13 mouse cellular contexts compared by ENCODE assay signal in the genomic region with DNA sequence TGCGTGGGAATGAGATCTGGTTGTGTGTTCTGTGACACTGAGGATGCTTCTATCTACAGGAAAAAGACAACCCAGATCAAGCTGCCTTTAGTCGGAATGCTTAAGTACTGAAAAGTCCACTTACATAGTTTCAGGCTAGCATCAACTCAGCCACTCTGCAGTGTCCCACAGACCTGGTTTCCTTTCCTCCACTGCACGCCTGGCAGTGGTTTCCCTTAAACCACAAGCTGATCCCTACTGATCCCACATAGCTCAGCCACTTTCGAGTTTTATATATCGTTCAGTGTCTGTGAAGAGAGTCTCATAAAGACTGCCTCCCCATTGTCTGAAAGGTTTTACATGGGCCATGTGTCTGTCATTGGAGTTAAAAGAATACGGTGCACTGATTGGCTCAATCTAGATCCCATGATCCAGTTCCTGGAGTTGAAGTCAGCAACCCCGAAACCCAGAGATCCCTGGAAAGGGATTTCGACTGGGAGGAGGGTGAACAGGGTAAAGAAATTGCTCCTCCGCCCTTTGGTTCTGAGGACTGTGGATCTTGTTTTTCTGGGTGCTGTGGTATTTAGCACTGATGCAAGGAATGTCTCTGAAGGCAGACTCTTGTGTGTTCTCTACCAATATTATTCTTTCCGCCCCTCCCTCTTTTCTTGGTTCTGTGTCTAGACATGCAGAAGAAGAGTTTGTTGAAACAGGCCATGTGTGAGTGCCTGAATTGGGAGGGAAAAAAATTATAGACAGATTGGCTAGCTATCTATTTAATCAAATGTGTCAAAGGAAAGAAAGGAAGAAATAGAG.
DNase-seq lines count a peak whose midpoint lies in the region; ATAC-seq and TF ChIP-seq lines count a peak whose summit lies in the region.
"Had no signal": no experiment of that assay in that cellular context is flagged by ENCODE, and none has a peak within 500 bp of the region (broad histone marks: within the 10 kb centered on the region; RNA-seq: fewer than 3 reads in every experiment).

No protein-coding gene starts in this region.

- H3K9ac ChIP-seq in heart, embryonic 12.5 days = no peak overlapping the region
- no peak overlapping the region for H3K9ac ChIP-seq in lung, postnatal 0 days (replicated peaks; ENCODE audit: low read depth)
- no peak overlapping the region for H3K9ac ChIP-seq in limb, embryonic 15.5 days
- H3K9ac ChIP-seq: liver, embryonic 12.5 days; neural tube, embryonic 12.5 days had no signal

- ATAC-seq in heart, embryonic 12.5 days (ENCODE audit: insufficient number of reproducible peaks, low FRiP score) = no peak
- peak; percentile 32 for ATAC-seq in lung, postnatal 0 days
- ATAC-seq in limb, embryonic 15.5 days (ENCODE audit: insufficient number of reproducible peaks, low FRiP score, low TSS enrichment, low read depth) = no peak
- ATAC-seq: liver, embryonic 12.5 days had no signal

- H3K4me3 ChIP-seq in heart, embryonic 12.5 days = no peak overlapping the region
- H3K4me3 ChIP-seq in lung, postnatal 0 days (ENCODE audit: low read depth, low read length) = no peak overlapping the region
- H3K4me3 ChIP-seq in limb, embryonic 15.5 days = no peak overlapping the region
- H3K4me3 ChIP-seq: liver, embryonic 12.5 days; neural tube, embryonic 12.5 days had no signal

- no peak for DNase-seq in heart, postnatal 10 days
- peak; percentile 23 for DNase-seq in lung, postnatal 0 days (ENCODE audit: low spot score)
- no peak for DNase-seq in lung, postnatal 14 days
- no peak for DNase-seq in adrenal gland, postnatal 10 days
- DNase-seq in frontal cortex, postnatal 10 days (ENCODE audit: low spot score in 2 of 2) = no peak
- DNase-seq: adrenal gland, adult 8-10 months; heart, adult 18-20 months; kidney, adult 18-20 months; midbrain, embryonic 14.5 days had no signal

- no peaks in the 10 kb centered on the region for H3K27me3 ChIP-seq in heart, embryonic 12.5 days (replicated peaks)
- no peaks in the 10 kb centered on the region for H3K27me3 ChIP-seq in lung, postnatal 0 days (replicated peaks; ENCODE audit: insufficient read depth, low read length)
- H3K27me3 ChIP-seq in limb, embryonic 15.5 days = no peaks in the 10 kb centered on the region
- H3K27me3 ChIP-seq: liver, embryonic 12.5 days; neural tube, embryonic 12.5 days had no signal

- H3K9me3 ChIP-seq in heart, embryonic 12.5 days (replicated peaks) = peaks cover 11% of the 10 kb centered on the region; the same call in 1 of the 2 replicates
- H3K9me3 ChIP-seq in lung, postnatal 0 days (ENCODE audit: low read length) = no peaks in the 10 kb centered on the region
- no peaks in the 10 kb centered on the region for H3K9me3 ChIP-seq in limb, embryonic 15.5 days
- H3K9me3 ChIP-seq: liver, embryonic 12.5 days had no signal

- no peak overlapping the region for H3K4me2 ChIP-seq in heart, embryonic 12.5 days
- no peak overlapping the region for H3K4me2 ChIP-seq in lung, postnatal 0 days (replicated peaks; ENCODE audit: low read depth, low read length)
- H3K4me2 ChIP-seq in limb, embryonic 15.5 days = no peak overlapping the region
- H3K4me2 ChIP-seq: liver, embryonic 12.5 days; neural tube, embryonic 12.5 days had no signal

- H3K36me3 ChIP-seq in heart, embryonic 12.5 days = no peaks in the 10 kb centered on the region
- H3K36me3 ChIP-seq in lung, postnatal 0 days (ENCODE audit: insufficient read depth, low read length) = 0 out of 2 replicates have a peak, but pooled peaks cover 2% of the 10 kb centered on the region
- peaks cover 11% of the 10 kb centered on the region for H3K36me3 ChIP-seq in limb, embryonic 15.5 days

- H3K27ac ChIP-seq in heart, embryonic 12.5 days (ENCODE audit: poor library complexity, severe bottlenecking) = peak overlapping the region; percentile 2; the same call in 1 of the 2 replicates
- H3K27ac ChIP-seq in lung, postnatal 0 days (ENCODE audit: low read length) = peak overlapping the region; percentile 57
- H3K27ac ChIP-seq in limb, embryonic 15.5 days = peak overlapping the region; percentile 62
- H3K27ac ChIP-seq: liver, embryonic 12.5 days; neural tube, embryonic 12.5 days had no signal

- intact Hi-C loops in heart, postnatal 10 days (cut with DNase I) = loop anchor here (5.0 kb wide), 1 partner anchor 42 kb away; no protein-coding TSS in a partner anchor

- 63% methylated on average over 10 of the region's 10 CpGs for WGBS in heart, embryonic 12.5 days
- WGBS in lung, postnatal 0 days = 61% methylated on average over 10 of the region's 10 CpGs
- WGBS in limb, embryonic 15.5 days = 55% methylated on average over 10 of the region's 10 CpGs

- TF ChIP-seq EP300 in lung, postnatal 0 days (IDR thresholded peaks at IDR 0.05) = no peak

- H3K4me1 ChIP-seq in heart, embryonic 12.5 days (replicated peaks) = peaks cover 22% of the 10 kb centered on the region
- H3K4me1 ChIP-seq in lung, postnatal 0 days (ENCODE audit: insufficient read depth, low read depth, low read length) = peaks cover 3% of the 10 kb centered on the region; the same call in 1 of the 2 replicates
- peaks cover 25% of the 10 kb centered on the region for H3K4me1 ChIP-seq in limb, embryonic 15.5 days

- no peak for TF ChIP-seq CTCF in lung, postnatal 0 days (IDR thresholded peaks at IDR 0.05)

Comparison
In these comparisons a context has a peak if more than half of its experiments do, and no peak if none do; other contexts are left out.
1. H3K27ac ChIP-seq: peak in every context shown above with its lines; median percentile 62 in limb, embryonic 15.5 days; 57 in lung, postnatal 0 days; 2 in heart, embryonic 12.5 days.